Mouse (Mus musculus) liver, embryonic 12.5 days (tissue): Measurements from ENCODE around the gene Isg20. TPM values are rescaled to one million over a fixed set of nuclear protein-coding genes. Genes with fewer than 3 reads are reported as not detected.
A peak's percentile ranks its signal among the peaks of the same experiment; 100 is the strongest.

ENCODE experiments used
- ATAC-seq: fragments of 200-750 bp; cut with Nextera tagmentation; 2 replicates; pipeline ENCODE4 v1.8.0; 2017; ENCODE audit warnings: moderate number of reproducible peaks, mild to moderate bottlenecking, moderate library complexity
- H3K27ac ChIP-seq: fragments of 300-500 bp; sonication (generic); 2 replicates; pipeline ENCODE4 v1.5.1; 2016; ENCODE audit warnings: mild to moderate bottlenecking
- H3K27me3 ChIP-seq: fragments of 300-500 bp; sonication (generic); replicated peaks from 2 replicates; pipeline ENCODE4 v1.6.1; 2016; ENCODE audit warnings: mild to moderate bottlenecking, moderate library complexity
- H3K36me3 ChIP-seq: fragments of 300-500 bp; sonication (generic); 2 replicates; pipeline ENCODE4 v1.6.1; 2016; ENCODE audit warnings: mild to moderate bottlenecking, moderate library complexity
- H3K4me1 ChIP-seq: fragments of 300-500 bp; sonication (generic); 2 replicates; pipeline ENCODE4 v1.6.1; 2016
- H3K4me2 ChIP-seq: fragments of 300-500 bp; sonication (generic); 2 replicates; pipeline ENCODE4 v1.6.1; 2016; ENCODE audit warnings: mild to moderate bottlenecking, moderate library complexity
- H3K4me3 ChIP-seq: fragments of 300-500 bp; sonication (generic); 2 replicates; pipeline ENCODE4 v1.5.1; 2016; ENCODE audit warnings: mild to moderate bottlenecking, moderate library complexity
- H3K9ac ChIP-seq: fragments of 300-500 bp; sonication (generic); 2 replicates; pipeline ENCODE4 v1.6.1; 2016; ENCODE audit warnings: mild to moderate bottlenecking, moderate library complexity
- H3K9me3 ChIP-seq: fragments of 300-500 bp; sonication (generic); replicated peaks from 2 replicates; pipeline ENCODE4 v1.6.1; 2016; ENCODE audit warnings: mild to moderate bottlenecking, moderate library complexity
- WGBS: fragments of 180-500 bp; shearing (Covaris S2); methylation state at CpG from one replicate; pipeline ENCODE4 v1.1.7; 2016; ENCODE audit not compliant: insufficient replicate concordance; 5-methylcytosine and 5-hydroxymethylcytosine counted together
- polyA plus RNA-seq: library from polyadenylated mRNA; unstranded; fragments of >200 nt; fragmentation: Nextera tagmentation; extraction: Ambion mirVana; gene quantifications from 2 replicates; pipeline ENCODE4 v1.2.1, GENCODE M21; 2016

The Isg20 gene
- polyA plus RNA-seq, 1 experiment from 2014 or later, result 7.7 TPM

DNA sequence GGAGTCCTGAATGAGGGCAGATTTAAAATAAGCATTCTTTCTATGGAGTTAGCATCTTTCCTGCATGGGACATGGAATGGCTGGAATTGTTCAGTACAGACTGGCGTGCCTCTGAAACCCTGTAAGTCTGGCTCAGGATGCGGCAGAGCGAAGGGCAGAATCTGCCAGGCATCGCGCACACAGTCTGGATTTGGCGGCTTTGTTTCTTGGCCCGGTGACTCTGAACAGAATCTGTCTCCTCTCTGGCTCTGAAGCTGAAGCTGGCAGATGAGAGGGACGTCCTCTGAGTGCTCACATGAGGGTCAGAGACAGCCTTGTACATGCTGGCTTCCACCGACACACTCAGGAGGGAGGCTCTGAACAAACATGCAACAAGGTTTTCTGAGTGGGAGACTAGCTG, 12.9 kb downstream of the Isg20 start:
- H3K36me3 ChIP-seq, result no peaks in the 10 kb centered on the region
- H3K9me3 ChIP-seq, result no peaks in the 10 kb centered on the region
- H3K4me2 ChIP-seq, result no peak overlapping the region
- H3K27me3 ChIP-seq, result peaks cover 26% of the 10 kb centered on the region
- no peak overlapping the region for H3K9ac ChIP-seq
- no peak overlapping the region for H3K27ac ChIP-seq
- 72% methylated on average over 9 of the region's 9 CpGs for WGBS
- peaks cover 4% of the 10 kb centered on the region; the same call in 1 of the 2 replicates for H3K4me1 ChIP-seq
- H3K4me3 ChIP-seq, result no peak overlapping the region
- ATAC-seq, result no peak

GRCm38 (mm10) chr7:78927266-78927665, 14.0 kb downstream of the Isg20 start:
- no peak for ATAC-seq

GRCm38 (mm10) chr7:78938957-78939602, 25.9 kb downstream of the Isg20 start:
- Histone ChIP-seq H3K27ac (no peak overlapping the region), H3K4me1 (no peaks in the 10 kb centered on the region), H3K36me3 (no peaks in the 10 kb centered on the region), H3K4me3 (no peak overlapping the region), H3K4me2 (no peak overlapping the region), H3K9me3 (no peaks in the 10 kb centered on the region), H3K9ac (no peak overlapping the region), H3K27me3 (peaks cover 16% of the 10 kb centered on the region; the same call in 1 of the 2 replicates)
- no peak for ATAC-seq
- WGBS, result 49% methylated on average over 19 of the region's 19 CpGs

More at GRCm38 (mm10) chr7:78927266-78927665, 14.0 kb downstream of the Isg20 start:
- Histone ChIP-seq H3K9me3 (no peaks in the 10 kb centered on the region), H3K4me3 (no peak overlapping the region), H3K36me3 (no peaks in the 10 kb centered on the region), H3K27ac (no peak overlapping the region), H3K4me1 (peaks cover 4% of the 10 kb centered on the region; the same call in 1 of the 2 replicates), H3K9ac (no peak overlapping the region), H3K27me3 (peaks cover 20% of the 10 kb centered on the region), H3K4me2 (no peak overlapping the region)
- 37% methylated on average over 3 of the region's 3 CpGs for WGBS

DNA sequence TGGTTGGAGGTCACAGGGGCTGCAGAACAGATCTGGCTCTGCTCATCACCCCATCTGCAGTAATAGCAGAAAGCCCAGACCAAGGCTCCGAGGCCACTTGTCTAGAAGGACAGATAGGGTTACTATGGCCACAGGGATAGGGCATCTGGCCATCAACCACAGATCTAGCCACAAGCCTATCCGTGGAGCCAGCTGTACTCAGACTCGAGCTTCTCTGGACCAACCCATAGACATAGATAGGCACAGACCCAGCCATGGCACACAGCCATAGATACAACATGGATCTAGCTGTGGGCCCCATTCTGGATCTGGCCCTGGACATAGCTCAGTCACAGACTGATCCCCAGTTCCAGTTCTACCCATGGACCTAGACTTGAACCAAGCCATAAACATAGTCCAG, 27.7 kb downstream of the Isg20 start:
- no peak for ATAC-seq
- no peak overlapping the region for H3K4me2 ChIP-seq
- H3K9ac ChIP-seq, result no peak overlapping the region
- no peaks in the 10 kb centered on the region for H3K9me3 ChIP-seq
- peaks cover 16% of the 10 kb centered on the region; the same call in 1 of the 2 replicates for H3K27me3 ChIP-seq
- no peaks in the 10 kb centered on the region for H3K36me3 ChIP-seq
- no peaks in the 10 kb centered on the region for H3K4me1 ChIP-seq
- H3K27ac ChIP-seq, result no peak overlapping the region
- no peak overlapping the region for H3K4me3 ChIP-seq
- WGBS, result 17% methylated on average over 3 of the region's 3 CpGs

DNA sequence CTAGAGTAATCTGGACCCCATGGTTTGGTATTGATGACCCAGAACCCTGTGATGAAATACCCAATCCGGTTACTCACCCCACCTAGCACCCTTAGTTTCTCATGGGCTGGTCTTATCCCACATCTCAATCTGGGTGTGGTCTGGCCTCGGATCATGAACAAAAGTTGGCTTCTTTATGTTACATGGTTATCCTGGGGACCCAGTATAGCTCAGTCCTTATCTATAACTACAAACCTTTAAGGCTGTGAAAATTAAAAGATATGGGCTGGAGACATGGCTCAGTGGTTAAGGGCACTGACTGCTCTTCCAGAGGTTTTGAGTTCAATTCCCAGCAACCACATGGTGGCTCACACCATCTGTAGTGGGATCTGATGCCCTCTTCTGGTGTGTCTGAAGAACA, 29.3 kb downstream of the Isg20 start:
- WGBS, result 52% methylated on average over 2 of the region's 2 CpGs
- no peak overlapping the region for H3K9ac ChIP-seq
- no peaks in the 10 kb centered on the region for H3K36me3 ChIP-seq
- H3K4me3 ChIP-seq, result no peak overlapping the region
- H3K27me3 ChIP-seq, result peaks cover 11% of the 10 kb centered on the region; the same call in 1 of the 2 replicates
- no peaks in the 10 kb centered on the region for H3K4me1 ChIP-seq
- H3K27ac ChIP-seq, result no peak overlapping the region
- H3K9me3 ChIP-seq, result no peaks in the 10 kb centered on the region
- H3K4me2 ChIP-seq, result no peak overlapping the region
- peak; percentile 44; the same call in 1 of the 2 replicates for ATAC-seq

DNA sequence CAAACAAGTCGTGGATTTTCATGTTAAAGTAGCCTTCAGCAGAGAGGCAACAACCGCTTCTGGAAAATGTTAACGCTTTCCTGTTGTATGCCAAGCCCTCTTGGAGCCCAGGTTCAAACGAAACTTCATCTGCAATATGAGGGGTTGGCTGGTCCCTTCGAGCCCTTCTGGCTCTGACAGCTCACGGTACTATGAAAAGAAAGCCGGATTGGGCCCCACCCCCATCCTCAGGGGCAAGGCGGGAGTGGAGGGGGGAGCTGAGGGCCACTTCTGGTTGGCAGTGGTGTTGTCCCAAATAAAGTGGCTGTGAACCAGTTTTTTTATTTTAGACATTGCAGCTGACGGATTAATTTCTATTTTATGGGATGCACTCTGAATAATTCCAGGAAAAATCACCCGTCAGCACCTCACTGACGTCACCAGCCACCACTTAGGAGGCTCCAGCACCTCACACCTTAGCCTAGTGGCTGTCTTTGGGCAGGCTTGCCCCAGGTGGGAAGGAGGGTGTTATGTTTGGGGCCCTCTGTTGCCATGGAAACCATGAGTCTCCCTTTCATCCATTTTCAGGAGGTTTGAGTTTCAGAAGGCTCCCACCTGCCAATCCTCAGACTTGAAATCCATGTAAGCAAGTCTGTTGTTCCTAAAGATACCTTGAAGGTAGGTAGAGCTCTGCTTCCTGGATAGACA, 40.8 kb downstream of the Isg20 start:
- Histone ChIP-seq H3K36me3 (no peaks in the 10 kb centered on the region), H3K27ac (no peak overlapping the region), H3K4me3 (no peak overlapping the region), H3K4me2 (no peak overlapping the region), H3K4me1 (no peaks in the 10 kb centered on the region), H3K9me3 (no peaks in the 10 kb centered on the region), H3K27me3 (no peaks in the 10 kb centered on the region), H3K9ac (no peak overlapping the region)
- 31% methylated on average over 11 of the region's 11 CpGs for WGBS
- ATAC-seq, result no peak

GRCm38 (mm10) chr7:78954619-78955018, 41.4 kb downstream of the Isg20 start:
- WGBS, result 54% methylated on average over 6 of the region's 6 CpGs
- H3K9ac ChIP-seq, result no peak overlapping the region
- H3K4me2 ChIP-seq, result no peak overlapping the region
- no peak for ATAC-seq
- no peaks in the 10 kb centered on the region for H3K9me3 ChIP-seq
- H3K36me3 ChIP-seq, result no peaks in the 10 kb centered on the region
- H3K4me1 ChIP-seq, result no peaks in the 10 kb centered on the region
- no peak overlapping the region for H3K27ac ChIP-seq
- H3K27me3 ChIP-seq, result no peaks in the 10 kb centered on the region
- H3K4me3 ChIP-seq, result no peak overlapping the region

GRCm38 (mm10) chr7:78955086-78955485, 41.9 kb downstream of the Isg20 start:
- no peaks in the 10 kb centered on the region for H3K9me3 ChIP-seq
- H3K9ac ChIP-seq, result no peak overlapping the region
- 71% methylated on average over 6 of the region's 6 CpGs for WGBS
- H3K27me3 ChIP-seq, result no peaks in the 10 kb centered on the region
- no peak for ATAC-seq
- no peak overlapping the region for H3K27ac ChIP-seq
- no peaks in the 10 kb centered on the region for H3K36me3 ChIP-seq
- H3K4me2 ChIP-seq, result no peak overlapping the region
- H3K4me3 ChIP-seq, result no peak overlapping the region
- H3K4me1 ChIP-seq, result no peaks in the 10 kb centered on the region

- no peaks in the 10 kb centered on the region for H3K36me3 ChIP-seq
- WGBS, result 60% methylated on average over 6 of the region's 6 CpGs
- no peak overlapping the region for H3K27ac ChIP-seq
- no peak overlapping the region for H3K4me3 ChIP-seq
- no peaks in the 10 kb centered on the region for H3K27me3 ChIP-seq
- H3K4me1 ChIP-seq, result no peaks in the 10 kb centered on the region
- no peak overlapping the region for H3K9ac ChIP-seq
- no peaks in the 10 kb centered on the region for H3K9me3 ChIP-seq
- no peak overlapping the region for H3K4me2 ChIP-seq
- no peak for ATAC-seq
Observed at GRCm38 (mm10) chr7:78958499-78959073, 45.4 kb downstream of the Isg20 start.

DNA sequence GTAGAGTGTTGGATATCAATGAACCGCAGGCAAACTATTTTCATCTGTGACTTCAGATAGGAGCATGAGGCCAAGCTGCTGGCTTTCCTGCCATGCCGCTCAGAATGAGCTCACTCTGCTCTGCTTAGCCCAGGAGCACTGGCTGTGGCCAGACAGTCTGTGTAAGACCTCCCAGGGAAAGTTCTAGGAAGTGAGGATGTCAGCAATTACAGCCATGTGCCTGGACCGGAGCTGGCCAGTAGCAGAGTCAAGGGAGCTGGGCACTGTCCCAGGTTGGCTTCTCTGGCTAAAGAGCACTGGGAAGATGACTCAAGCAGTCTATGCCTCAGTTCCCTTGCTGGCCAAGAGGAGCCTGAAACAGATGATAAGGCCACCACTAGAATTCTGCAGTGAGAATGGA, 50.7 kb downstream of the Isg20 start:
- Histone ChIP-seq H3K27me3 (no peaks in the 10 kb centered on the region), H3K27ac (no peak overlapping the region), H3K36me3 (no peaks in the 10 kb centered on the region), H3K4me2 (no peak overlapping the region), H3K4me3 (no peak overlapping the region), H3K4me1 (no peaks in the 10 kb centered on the region), H3K9me3 (no peaks in the 10 kb centered on the region), H3K9ac (no peak overlapping the region)
- ATAC-seq, result no peak
- WGBS, result 66% methylated on average over 3 of the region's 3 CpGs
